Mouse (Mus musculus) liver, embryonic 14.5 days (tissue): ENCODE data around the gene Emc6.

Source experiments
- CTCF ChIP-seq: IDR thresholded peaks from 2 replicates; pipeline ENCODE4 v1.5.1; 2016; ENCODE audit warnings: antibody characterized with exemption, low read depth, control low read depth
- EP300 ChIP-seq: IDR thresholded peaks from 2 replicates; pipeline ENCODE4 v1.6.1; 2016; ENCODE audit warnings: antibody characterized with exemption, low read depth

DNA sequence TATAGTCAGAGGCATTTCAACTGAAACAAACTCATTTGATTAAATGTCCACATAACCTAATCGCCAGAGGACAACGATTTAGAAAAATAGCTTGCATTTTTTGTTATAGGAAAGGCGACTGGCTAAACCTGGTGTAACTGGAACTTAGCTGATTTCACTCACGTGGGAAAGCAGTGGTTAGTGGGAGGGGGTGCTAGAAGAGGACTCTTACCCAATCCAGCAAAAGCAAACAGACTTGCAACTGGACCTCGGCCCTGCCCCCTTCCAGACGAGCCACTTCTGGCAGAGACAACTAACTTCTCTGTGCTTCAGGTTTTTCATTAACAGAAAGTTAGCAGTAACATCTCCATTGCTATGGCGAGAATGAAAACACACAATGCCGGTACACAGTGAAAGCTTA lies 1.2 kb downstream of the Emc6 start:
- TF ChIP-seq CTCF, result no peak
- no peak for TF ChIP-seq EP300
